Mouse (Mus musculus) hindbrain, embryonic 11.5 days (tissue): ENCODE measurements around the gene Rhbg. TPM values are rescaled to one million over a fixed set of nuclear protein-coding genes. Genes with fewer than 3 reads are reported as not detected.
"Not testable (repeated sequence)": the region's sequence is repeated elsewhere in the genome, so short reads cannot be mapped to it uniquely, and the experiment has no call there.

Experiments
- ATAC-seq: fragments of 200-750 bp; cut with Nextera tagmentation; 2 replicates; pipeline ENCODE4 v1.8.0; 2017; ENCODE audit warnings: mild to moderate bottlenecking, moderate TSS enrichment, moderate library complexity; ENCODE audit not compliant: low FRiP score
- DNase-seq: peaks from one replicate; pipeline ENCODE4 v3.0.0-alpha.2; 2015; ENCODE audit warnings: low spot score
- H3K27ac ChIP-seq: fragments of 300-500 bp; sonication (generic); 2 replicates; pipeline ENCODE4 v1.5.1; 2014; ENCODE audit warnings: mild to moderate bottlenecking, low read depth, low read length
- H3K27me3 ChIP-seq: fragments of 300-500 bp; sonication (generic); 2 replicates; pipeline ENCODE4 v1.6.1; 2014; ENCODE audit warnings: mild to moderate bottlenecking, low read length, moderate library complexity, mixed read lengths; ENCODE audit not compliant: control insufficient read depth, insufficient read depth
- H3K36me3 ChIP-seq: fragments of 300-500 bp; sonication (generic); 2 replicates; pipeline ENCODE4 v1.6.1; 2014; ENCODE audit warnings: mild to moderate bottlenecking, low read length, moderate library complexity, mixed read lengths; ENCODE audit not compliant: control insufficient read depth, insufficient read depth
- H3K4me1 ChIP-seq: fragments of 300-500 bp; sonication (generic); replicated peaks from 2 replicates; pipeline ENCODE4 v1.6.1; 2014; ENCODE audit warnings: low read length, mixed read lengths; ENCODE audit not compliant: control insufficient read depth, insufficient read depth
- H3K4me2 ChIP-seq: fragments of 300-500 bp; sonication (generic); replicated peaks from 2 replicates; pipeline ENCODE4 v1.6.1; 2014; ENCODE audit warnings: mild to moderate bottlenecking, low read depth, low read length
- H3K4me3 ChIP-seq: fragments of 300-500 bp; sonication (generic); 2 replicates; pipeline ENCODE4 v1.5.1; 2014; ENCODE audit warnings: low read depth, low read length
- H3K9ac ChIP-seq: fragments of 300-500 bp; sonication (generic); 2 replicates; pipeline ENCODE4 v1.6.1; 2014; ENCODE audit warnings: low read depth, low read length
- H3K9me3 ChIP-seq: fragments of 300-500 bp; sonication (generic); 2 replicates; pipeline ENCODE4 v1.6.1; 2016; ENCODE audit warnings: low read length; ENCODE audit not compliant: control insufficient read depth
- WGBS: fragments of 180-500 bp; shearing (Covaris S2); extraction: QIAGEN DNeasy Blood & Tissue Kit; methylation state at CpG from one replicate; pipeline ENCODE4 v1.1.7; 2014; 5-methylcytosine and 5-hydroxymethylcytosine counted together
- polyA plus RNA-seq: library from polyadenylated mRNA; unstranded; fragments of >200 nt; fragmentation: Nextera tagmentation; extraction: Ambion mirVana; gene quantifications from 2 replicates; pipeline ENCODE4 v1.2.1, GENCODE M21; 2014

Rhbg gene
- polyA plus RNA-seq, 1 experiment from 2014 or later = 0.25 TPM

DNA sequence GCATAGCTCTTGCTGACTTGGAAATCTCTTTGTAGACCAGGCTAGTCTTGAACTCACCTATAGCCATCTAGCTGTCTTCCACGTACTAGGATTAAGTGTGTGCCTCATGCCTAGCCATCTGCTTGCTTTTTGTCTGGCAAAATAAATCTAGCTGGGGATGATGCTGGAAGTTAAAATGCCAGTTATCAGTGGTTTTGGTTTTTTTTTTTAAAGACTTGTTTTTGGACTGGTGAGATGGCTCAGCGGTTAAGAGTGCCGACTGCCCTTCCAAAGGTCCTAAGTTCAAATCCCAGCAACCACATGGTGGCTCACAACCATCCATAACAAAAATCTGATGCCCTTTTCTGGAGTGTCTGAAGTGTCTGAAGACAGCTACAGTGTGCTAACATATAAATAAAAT lies 17.4 kb upstream of the Rhbg start:
- Histone ChIP-seq H3K27ac (no peak overlapping the region), H3K36me3 (no peaks in the 10 kb centered on the region), H3K9ac (no peak overlapping the region), H3K4me2 (no peak overlapping the region), H3K9me3 (no peaks in the 10 kb centered on the region), H3K27me3 (no peaks in the 10 kb centered on the region), H3K4me1 (no peaks in the 10 kb centered on the region), H3K4me3 (no peak overlapping the region)
- ATAC-seq = no peak
- WGBS = 90% methylated on average over 3 of the region's 3 CpGs
- DNase-seq = no peak

- not testable (repeated sequence) for H3K27ac ChIP-seq, H3K4me2 ChIP-seq, H3K4me3 ChIP-seq, H3K9me3 ChIP-seq, H3K9ac ChIP-seq, ATAC-seq, H3K27me3 ChIP-seq, H3K4me1 ChIP-seq, DNase-seq, H3K36me3 ChIP-seq
- WGBS = 98% methylated on average over 2 of the region's 2 CpGs
Observed at GRCm38 (mm10) chr3:88271298-88271697, 16.8 kb upstream of the Rhbg start.

DNA sequence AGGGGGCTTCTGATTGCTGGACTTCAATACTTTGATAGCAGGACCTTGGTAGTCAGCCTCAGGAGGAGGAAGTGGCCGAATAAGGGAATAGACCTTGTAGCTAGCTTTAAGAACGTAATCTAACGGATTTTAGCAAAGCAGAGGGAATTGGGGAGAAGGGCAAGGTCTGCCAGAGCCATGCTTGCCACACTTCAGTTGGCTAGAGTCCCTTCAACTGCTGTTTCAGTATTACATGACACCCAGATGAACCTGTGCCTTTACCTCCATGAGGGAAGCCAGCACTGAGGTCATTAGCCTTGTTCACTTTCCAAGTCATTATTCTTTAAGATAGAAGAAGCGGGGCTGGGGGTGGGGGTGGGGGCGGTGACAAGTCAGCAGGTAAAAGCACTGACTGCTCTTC lies 14.5 kb upstream of the Rhbg start:
- ATAC-seq = no peak
- no peak for DNase-seq
- H3K9me3 ChIP-seq = no peaks in the 10 kb centered on the region
- H3K27ac ChIP-seq = no peak overlapping the region
- H3K4me3 ChIP-seq = no peak overlapping the region
- no peaks in the 10 kb centered on the region for H3K27me3 ChIP-seq
- no peak overlapping the region for H3K9ac ChIP-seq
- no peaks in the 10 kb centered on the region for H3K36me3 ChIP-seq
- no peak overlapping the region for H3K4me2 ChIP-seq
- H3K4me1 ChIP-seq = no peaks in the 10 kb centered on the region
- 87% methylated on average over 5 of the region's 5 CpGs for WGBS

DNA sequence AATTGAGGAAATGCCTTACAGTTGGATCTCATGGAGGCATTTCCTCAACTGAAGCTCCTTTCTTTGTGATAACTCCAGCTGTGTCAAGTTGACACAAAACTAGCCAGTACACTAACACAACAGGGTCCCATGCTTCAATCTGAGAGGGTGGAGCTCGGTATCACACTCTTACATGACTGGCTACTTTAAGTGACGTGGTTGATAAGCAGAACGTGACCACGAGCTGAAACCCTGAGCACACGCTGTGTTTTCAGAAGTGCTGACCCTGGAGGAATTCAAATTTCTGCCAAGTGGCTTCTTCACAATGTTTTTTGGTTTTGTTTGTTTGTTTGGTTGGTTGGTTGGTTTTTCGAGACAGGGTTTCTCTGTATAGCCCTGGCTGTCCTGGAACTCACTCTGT lies 13.5 kb upstream of the Rhbg start:
- not testable (repeated sequence) for H3K9ac ChIP-seq, H3K9me3 ChIP-seq, H3K36me3 ChIP-seq, H3K4me2 ChIP-seq, ATAC-seq, H3K27me3 ChIP-seq, DNase-seq, H3K4me1 ChIP-seq, H3K27ac ChIP-seq, H3K4me3 ChIP-seq
- WGBS = 79% methylated on average over 6 of the region's 6 CpGs

DNA sequence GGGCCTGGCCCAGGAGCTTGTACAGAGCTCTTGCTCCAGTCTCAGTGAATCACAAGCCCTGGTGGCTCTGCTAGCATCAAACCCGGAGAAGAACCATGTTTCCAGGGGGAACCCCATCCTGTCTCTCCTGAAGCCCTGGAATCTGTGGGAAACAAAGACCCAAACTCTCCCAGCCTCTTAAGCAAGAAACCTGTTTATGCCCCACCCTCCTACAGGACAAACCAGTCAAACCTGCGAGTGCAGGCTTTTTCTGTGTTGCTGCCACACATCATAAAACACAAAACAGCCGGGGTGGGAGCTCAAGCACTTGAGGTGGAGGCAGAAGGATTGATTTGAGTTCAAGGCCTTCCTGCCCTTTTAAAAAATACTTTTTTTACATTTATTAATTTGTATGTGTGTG lies 7.8 kb upstream of the Rhbg start:
- Histone ChIP-seq H3K4me1 (no peaks in the 10 kb centered on the region), H3K27ac (no peak overlapping the region), H3K36me3 (no peaks in the 10 kb centered on the region), H3K4me3 (no peak overlapping the region), H3K9me3 (no peaks in the 10 kb centered on the region), H3K9ac (no peak overlapping the region), H3K4me2 (no peak overlapping the region), H3K27me3 (no peaks in the 10 kb centered on the region)
- DNase-seq (no peak), ATAC-seq (no peak)
- 74% methylated on average over 3 of the region's 3 CpGs for WGBS

- H3K4me3 ChIP-seq = no peak overlapping the region
- no peaks in the 10 kb centered on the region for H3K36me3 ChIP-seq
- ATAC-seq (no peak), DNase-seq (no peak)
- H3K4me1 ChIP-seq = no peaks in the 10 kb centered on the region; the same call in 1 of the 2 replicates
- no peak overlapping the region for H3K4me2 ChIP-seq
- no peak overlapping the region for H3K27ac ChIP-seq
- no peak overlapping the region for H3K9ac ChIP-seq
- no peaks in the 10 kb centered on the region for H3K9me3 ChIP-seq
- WGBS = 68% methylated on average over 7 of the region's 7 CpGs
- peaks cover 26% of the 10 kb centered on the region for H3K27me3 ChIP-seq
Observed at GRCm38 (mm10) chr3:88256382-88256781, 1.9 kb upstream of the Rhbg start.

GRCm38 (mm10) chr3:88255950-88256349 lies 1.4 kb upstream of the Rhbg start:
- peaks cover 26% of the 10 kb centered on the region for H3K27me3 ChIP-seq
- H3K27ac ChIP-seq = no peak overlapping the region
- H3K4me2 ChIP-seq = no peak overlapping the region
- WGBS = 70% methylated on average over 6 of the region's 6 CpGs
- DNase-seq (no peak), ATAC-seq (no peak)
- H3K36me3 ChIP-seq = no peaks in the 10 kb centered on the region
- no peak overlapping the region for H3K4me3 ChIP-seq
- H3K9ac ChIP-seq = no peak overlapping the region
- no peaks in the 10 kb centered on the region for H3K9me3 ChIP-seq
- no peaks in the 10 kb centered on the region; the same call in 1 of the 2 replicates for H3K4me1 ChIP-seq

DNA sequence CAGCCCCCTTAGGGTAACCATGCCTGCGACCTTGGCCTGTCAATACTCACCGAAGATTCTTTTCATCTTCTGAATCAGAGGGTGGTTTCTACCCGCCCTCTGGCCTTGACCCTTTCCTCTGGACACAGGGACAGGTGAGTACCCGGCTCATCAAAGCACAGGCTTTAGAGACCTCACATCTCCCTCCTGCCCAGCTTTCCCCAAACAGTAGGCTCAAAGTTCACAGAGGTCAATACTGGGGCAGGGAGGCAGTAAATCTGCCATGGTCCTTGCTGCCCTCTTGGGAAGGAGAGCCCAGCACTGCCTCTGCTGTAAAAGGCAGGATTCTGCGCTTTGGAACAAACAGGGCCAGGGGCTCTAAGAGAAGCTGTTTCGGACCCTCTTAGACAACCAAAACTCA lies 1.8 kb downstream of the Rhbg start:
- Histone ChIP-seq H3K36me3 (no peaks in the 10 kb centered on the region), H3K4me1 (no peaks in the 10 kb centered on the region; the same call in 1 of the 2 replicates), H3K9me3 (no peaks in the 10 kb centered on the region), H3K27me3 (peaks cover 26% of the 10 kb centered on the region), H3K4me3 (no peak overlapping the region), H3K9ac (no peak overlapping the region), H3K27ac (no peak overlapping the region), H3K4me2 (no peak overlapping the region)
- WGBS = 71% methylated on average over 6 of the region's 6 CpGs
- ATAC-seq (no peak), DNase-seq (no peak)

GRCm38 (mm10) chr3:88248406-88248805 lies 6.1 kb downstream of the Rhbg start:
- Histone ChIP-seq H3K4me3 (no peak overlapping the region), H3K9me3 (no peaks in the 10 kb centered on the region), H3K9ac (no peak overlapping the region), H3K4me1 (no peaks in the 10 kb centered on the region), H3K36me3 (no peaks in the 10 kb centered on the region), H3K27ac (no peak overlapping the region), H3K27me3 (peaks cover 9% of the 10 kb centered on the region), H3K4me2 (no peak overlapping the region)
- WGBS = 64% methylated on average over 11 of the region's 11 CpGs
- ATAC-seq (no peak), DNase-seq (no peak)
